Mouse (Mus musculus): ENCODE results near the gene Spata32.

The Spata32 gene

DNA sequence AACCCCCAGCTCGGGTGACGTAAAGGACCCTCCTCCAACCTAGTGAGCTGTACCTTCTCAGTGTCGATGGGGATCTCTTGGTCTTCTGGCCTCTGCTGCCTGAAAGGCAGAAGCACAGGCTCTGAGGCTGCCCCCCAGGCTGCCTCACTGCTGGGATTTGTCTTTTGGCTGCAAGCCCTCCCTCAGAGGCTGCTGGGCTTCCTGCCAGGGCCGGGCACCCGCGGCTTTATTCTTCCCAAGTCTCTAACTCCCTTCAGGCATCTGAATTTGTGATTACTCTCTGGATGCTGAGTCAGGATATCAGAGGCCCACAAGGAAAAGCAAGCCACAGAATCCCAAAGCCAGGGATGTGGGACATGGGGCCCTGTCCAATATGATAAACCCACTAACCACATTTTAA, 16.6 kb downstream of the Spata32 start:
- peak; percentile 73 to 74 for DNase-seq

DNA sequence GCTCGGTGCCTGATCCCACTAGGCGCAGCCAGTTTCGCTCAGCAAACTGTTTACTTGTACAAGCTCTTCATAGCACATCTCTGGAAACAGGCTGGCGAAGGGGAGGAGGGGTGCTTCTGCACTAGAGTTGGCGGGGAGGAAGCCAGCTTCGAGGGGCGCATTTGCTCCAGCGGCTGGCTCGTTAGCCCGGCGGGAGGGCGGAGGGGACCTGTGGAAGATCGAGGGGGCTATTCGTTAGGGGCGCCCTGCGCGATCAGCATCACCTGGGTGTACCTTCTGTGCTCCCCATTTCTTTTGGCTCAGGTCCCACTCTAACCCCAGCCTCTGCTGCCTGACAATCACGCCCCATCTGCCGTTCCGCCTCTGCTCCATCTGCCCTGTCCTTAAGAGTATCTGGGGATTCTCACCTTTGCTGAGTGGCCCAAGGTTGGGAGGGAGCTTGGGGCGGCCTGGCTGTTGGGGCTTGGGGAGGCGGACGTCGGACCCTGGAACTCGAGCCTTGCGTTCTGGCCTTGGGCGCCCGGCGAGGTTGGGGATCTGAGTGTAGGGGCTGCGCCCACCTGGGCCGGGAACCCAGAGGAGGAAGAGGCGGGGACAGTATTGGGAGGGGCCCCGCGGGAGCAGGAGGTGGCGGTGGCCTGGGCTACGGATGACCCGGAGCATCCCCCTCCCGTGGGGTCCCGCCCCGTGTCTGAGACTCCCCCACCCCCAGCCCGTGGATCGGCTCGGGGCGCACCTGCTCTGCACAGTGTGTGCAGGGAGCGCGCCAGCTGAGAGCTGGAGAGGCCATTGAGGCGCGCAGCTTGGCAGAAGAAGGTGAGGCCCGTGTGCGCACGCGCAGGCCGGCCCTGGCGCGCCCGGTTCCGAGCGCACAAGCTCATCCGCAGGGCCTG, 19.1 kb downstream of the Spata32 start:
- DNase-seq: peak; percentile 91 to 94

DNA sequence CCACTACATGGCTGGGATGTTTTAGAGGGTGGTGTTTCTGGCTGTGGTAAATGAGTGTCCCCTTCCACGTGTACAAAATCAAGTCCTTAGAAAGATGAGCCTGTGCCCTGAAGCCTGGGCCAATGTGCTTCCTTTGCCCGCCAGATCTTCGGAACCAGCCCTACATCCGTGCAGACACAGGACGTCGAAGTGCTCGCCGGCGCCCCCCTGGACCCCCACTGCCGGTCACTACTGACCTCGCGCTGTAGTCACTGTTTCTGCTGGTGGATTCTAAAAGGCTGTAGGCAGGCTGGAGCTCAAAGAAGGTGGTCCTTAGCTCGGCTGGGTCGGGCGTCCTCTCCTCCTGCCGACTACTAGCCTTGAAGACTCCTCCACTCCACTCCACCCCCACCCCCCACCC, 19.9 kb downstream of the Spata32 start:
- DNase-seq: peak; percentile 42

DNA sequence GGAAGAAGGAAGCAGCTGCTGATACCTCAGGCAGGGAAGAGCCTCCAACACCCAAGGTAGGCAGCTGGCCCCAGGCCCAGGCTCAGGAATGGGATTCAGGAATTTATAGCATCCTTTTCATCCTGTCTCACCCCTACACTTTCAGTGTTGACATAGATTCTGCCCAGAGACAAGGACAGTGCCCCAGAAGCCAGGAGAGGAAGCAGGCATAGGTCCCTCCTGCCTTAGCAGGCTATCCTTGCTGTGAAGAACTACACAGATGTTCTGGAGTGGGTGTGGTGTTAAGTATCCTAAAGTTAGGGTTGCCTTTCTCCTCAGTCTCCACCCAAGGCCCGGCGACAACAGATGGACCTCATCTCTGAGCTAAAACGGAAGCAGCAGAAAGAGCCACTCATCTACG, 20.9 kb downstream of the Spata32 start:
- peak in 1 of 2 experiments; percentile 24 for DNase-seq

DNA sequence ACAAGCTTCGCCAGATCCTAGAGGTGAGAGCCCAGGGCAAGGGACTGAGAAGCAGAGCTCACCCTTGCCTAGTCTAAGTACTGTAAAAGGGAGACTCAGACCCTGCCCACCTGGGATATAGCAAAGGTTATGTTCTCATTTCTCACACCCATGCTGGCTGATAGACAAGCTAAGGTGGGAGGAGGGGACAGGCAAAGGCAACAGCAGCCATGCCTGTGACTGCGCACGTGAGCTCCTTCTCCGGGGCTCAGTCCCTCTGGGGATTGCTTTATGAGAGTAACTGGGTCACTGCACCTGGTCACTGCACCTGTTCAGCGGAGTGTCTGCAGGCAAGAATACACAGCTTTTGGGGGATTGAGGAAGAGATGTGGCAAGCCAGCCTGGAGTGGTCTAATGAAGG, 22.6 kb downstream of the Spata32 start:
- peak in 1 of 2 experiments; percentile 40 for DNase-seq

DNA sequence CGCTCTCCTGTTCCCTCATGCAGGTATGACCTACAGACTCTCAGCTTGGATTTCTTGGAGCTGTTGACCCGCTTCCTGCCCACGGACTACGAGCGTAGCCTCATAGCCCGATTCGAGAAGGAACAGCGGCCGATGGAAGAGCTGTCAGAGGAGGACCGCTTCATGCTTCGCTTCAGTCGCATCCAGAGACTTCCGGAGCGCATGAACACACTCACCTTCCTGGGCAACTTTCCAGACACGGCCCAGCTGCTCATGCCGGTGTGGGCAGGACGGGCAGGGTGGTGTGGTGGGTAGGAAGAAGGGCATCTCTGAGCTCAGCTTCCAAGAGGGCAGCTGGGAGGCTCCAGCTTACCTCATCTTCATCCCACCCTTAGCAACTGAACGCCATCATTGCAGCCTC, 23.0 kb downstream of the Spata32 start:
- DNase-seq: peak; percentile 29 to 60

DNA sequence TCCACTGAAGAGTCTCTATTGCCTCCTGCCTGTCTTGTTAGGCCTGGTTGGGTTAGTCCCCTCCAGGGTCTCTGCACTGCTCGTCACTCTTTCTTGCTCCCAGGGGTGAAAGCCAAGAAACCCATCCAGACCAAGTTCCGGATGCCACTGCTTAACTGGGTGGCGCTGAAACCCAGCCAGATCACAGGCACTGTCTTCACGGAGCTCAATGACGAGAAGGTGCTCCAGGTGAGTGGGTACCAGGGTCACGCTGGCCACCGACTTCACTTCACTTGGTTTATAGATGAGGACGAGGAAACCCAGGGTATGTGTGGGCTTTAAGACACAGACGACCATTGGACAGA, 24.4 kb downstream of the Spata32 start:
- DNase-seq: no peak

DNA sequence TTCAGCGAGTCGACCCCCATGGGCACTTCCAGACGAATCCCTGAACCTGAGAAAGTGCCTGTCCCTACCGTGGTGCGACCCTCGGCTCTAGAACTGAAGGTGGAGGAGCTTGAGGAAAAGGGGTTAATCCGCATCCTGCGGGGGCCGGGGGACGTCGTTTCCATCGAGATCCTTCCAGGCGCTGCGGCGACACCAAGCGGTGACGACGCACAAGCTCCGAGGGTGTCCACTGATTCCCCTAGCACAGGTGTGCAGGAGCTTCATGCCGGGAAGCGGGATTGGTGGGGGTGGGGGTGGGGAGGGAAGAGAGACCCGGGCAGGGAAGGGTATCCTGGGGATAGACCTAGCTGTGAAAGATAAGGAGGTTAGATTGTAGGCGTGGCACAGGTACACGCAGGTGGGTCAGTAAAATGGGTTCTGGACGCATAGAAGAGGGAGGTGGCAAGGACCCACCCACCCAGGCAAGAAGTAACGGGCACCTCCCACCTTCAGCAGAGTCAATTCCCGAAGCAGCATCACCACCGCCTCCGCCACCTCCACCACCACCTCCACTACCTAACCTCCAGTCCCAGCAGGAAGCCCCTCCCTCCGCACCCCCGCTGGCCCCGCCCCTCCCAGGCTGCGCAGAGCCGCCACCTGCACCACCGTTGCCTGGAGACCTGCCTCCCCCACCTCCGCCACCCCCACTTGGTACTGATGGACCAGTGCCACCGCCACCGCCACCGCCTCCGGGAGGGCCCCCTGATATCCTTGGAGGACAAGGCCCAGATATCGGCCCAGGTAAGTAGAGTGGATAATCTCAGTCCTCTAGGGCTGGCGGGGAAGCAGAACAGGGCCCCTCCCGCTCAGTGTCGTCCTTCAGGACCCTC, 25.0 kb downstream of the Spata32 start:
- DNase-seq: peak; percentile 80 to 84

DNA sequence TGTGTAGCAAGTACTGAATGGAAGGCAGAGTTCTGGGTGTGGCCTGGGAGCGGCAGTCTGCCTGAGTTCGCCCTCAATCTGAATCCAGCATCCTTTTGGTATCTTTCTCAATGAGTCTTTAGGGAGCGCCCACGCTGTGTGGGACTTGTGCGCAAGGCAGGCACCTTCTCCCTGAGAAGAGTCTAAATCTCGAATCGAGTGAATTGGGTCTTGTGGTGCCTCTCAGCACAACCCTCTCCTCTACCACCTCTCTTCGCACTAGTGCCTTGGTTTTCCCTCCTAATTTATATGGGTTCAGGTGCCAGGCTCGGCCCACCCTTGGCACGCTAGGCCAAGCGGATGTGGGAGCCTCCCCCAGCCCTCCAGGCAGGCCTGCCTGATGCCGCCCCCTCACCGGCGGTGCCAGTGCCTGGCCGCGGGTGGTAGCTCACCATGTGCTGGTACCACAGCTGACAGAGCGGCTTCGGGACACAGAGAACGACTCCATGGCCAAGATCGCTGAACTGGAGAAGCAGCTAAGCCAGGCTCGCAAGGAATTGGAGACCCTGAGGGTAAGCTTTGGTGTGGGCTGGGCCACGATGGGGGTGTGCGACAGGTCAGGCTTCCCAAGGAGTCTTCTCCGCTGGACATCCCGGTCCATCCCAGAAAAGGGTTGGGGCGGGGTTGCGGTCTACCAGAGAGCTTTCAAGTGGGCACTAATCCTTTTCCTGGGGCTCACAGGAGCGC, 25.8 kb downstream of the Spata32 start:
- peak in 1 of 2 experiments; percentile 53 for DNase-seq

DNA sequence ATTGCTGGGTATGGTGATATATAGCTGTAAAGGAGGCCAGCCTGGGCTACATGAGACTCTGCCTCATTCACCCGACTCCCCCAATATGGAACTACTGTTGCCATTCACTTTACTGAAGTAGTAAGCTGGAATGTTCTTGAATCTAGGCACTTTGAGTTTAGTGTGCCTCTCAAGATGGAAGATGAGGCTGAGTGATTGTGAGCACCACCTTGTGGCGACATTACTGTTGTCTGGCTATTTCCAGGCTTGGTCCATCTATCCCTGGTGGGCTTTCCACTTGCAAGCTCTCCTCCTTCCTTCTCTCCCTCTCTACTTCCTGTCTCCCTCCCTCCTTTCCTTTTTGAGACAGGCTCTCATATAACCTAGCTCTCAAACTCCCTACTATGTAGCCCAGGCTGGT, 33.3 kb downstream of the Spata32 start:
- DNase-seq: peak; percentile 77 to 81

DNA sequence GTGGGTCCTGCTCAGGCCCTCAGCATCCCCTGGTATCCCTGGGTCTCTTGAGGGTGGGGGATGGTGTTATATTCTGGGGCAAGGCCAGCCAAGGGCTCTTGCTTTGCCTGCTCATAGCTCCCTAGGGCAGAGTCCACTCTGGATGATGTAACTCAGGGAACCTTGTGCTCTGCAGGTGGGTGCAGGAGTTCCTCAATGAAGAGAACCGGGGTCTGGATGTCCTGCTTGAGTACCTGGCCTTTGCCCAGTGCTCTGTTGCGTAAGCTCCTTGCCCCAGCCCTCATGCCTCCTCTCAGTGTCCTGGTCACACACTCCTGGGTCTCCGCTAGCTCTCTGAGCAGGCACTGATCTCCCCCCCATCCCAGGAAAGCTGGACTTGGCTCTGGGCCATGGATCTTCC, 36.3 kb downstream of the Spata32 start:
- no peak for DNase-seq

DNA sequence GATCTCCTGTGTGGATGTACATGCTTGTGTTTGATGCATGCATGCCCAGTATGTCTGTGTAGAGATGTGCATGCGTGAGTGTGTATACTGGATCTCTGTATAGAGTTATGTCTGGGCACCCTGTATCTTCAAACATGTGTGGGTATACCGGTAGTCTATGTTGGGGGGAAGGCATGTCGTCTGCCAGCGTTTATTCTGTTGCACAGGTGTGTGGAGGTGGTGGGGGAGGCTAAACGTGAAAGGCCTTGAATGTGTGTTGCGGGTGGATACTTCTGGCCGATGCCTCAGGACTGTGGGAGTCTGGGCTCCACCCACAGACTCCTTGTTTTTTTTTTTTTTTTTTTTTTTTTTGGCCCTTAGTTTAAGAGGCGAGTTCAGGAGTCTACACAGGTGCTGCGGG, 36.9 kb downstream of the Spata32 start:
- DNase-seq: no peak

DNA sequence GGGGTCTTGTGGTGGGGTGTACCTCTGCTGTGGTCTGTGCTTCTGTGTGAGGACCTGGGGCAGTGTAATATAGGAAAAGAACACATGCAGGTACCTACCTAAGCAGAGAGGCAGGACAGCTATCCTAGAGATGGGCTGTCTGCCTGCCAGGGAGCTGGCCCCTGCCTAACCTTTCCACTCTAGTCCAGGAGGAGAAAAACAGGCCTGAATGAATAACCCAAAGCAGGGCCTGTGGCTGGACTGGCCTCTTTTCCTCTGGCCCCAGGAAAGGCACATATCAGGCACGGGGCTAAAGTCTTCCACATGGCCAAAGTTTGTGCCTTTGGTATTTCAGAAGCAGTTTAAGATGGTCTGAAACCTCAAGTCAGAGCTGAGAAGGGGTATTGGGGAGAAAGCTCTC, 37.8 kb downstream of the Spata32 start:
- DNase-seq: no peak

DNA sequence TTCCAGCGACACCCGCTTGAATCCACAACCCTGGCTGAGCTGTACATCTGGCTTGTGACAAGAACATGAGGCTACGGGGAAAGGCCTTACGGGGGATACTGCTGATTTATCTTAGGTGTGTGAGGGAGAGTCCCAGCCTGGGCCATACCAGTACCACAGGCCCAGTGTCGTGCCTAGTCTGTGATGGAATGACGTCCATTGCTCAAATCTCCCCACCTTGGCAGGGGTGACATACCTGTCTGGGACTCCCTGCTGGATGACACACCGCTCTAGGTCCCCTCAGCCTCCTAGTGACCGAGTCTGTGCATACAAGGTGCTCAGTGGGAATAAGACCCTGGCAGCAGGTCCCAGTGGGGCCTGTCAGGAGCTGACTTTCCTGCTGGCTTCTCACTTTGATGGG, 39.5 kb downstream of the Spata32 start:
- no peak for DNase-seq

DNA sequence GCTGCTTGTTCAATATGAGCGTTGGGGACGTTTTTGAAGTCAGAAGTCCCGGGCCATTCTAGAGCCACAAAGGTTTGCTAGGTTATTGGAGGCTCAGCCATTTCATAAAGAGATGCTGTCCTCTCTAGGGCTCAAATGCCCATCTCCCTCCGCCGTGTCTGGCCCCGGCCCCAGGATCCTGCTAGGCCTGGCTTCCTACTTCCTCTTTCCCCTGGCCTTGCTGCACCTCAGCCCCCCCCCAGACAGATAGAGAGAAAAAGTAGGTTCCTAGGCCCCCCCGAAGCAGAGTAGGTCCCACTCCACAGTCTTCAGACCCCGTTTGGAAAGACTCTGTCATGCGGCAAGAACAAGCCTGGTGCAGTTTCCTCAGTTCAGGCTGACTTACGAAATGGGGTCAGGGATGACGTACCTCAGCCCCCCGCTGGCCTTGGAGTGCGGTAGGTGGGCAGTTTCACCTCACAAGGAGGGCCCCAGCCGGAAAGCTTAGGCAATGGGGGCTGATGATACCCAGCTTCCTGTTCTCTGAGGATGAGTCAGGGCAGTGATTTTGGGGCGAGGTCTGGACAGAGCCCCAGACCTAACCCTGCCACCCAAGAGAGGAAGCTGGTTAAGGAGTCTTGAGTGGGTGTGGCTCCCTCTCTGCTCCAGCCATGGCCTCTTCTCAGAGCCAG, 40.3 kb downstream of the Spata32 start:
- DNase-seq: no peak

DNA sequence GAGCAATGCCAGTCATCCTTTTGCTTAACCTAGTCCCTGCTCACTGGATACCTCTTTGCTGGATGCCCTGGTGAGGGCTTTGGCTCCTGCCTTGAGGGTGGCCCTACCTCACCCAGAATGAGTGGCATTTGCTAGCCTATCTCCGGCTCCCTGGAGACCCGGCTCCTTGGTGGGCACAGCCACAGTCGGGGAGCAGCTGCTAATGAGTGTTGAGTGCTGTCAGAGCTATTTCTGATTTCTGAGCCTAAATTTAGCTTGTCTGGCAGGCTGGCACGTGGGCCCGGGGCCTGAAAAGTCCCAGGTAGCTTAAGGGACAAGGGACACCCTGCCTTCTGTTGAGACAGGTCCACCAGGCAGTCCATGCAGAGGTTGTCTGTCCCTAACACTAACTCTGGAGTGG, 41.0 kb downstream of the Spata32 start:
- DNase-seq: no peak

DNA sequence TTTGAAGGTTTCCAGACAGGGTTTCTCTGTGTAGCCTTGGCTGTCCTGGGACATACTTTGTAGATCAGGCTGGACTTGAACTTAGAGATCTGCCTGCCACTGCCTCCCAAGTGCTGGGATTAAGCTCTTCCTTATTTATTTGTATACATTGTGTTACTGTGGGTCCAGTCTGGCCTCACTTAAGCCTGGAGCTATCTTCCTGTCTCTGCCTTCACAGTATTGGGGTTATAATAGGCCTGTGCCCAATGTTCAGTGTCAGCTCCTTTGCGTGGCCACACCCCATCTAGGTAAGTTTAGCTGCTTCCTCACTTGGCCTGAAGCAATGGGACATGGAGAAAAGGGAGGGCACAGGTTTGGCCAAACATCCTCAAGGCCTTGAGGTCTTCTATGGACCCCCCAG, 41.7 kb downstream of the Spata32 start:
- no peak for DNase-seq

DNA sequence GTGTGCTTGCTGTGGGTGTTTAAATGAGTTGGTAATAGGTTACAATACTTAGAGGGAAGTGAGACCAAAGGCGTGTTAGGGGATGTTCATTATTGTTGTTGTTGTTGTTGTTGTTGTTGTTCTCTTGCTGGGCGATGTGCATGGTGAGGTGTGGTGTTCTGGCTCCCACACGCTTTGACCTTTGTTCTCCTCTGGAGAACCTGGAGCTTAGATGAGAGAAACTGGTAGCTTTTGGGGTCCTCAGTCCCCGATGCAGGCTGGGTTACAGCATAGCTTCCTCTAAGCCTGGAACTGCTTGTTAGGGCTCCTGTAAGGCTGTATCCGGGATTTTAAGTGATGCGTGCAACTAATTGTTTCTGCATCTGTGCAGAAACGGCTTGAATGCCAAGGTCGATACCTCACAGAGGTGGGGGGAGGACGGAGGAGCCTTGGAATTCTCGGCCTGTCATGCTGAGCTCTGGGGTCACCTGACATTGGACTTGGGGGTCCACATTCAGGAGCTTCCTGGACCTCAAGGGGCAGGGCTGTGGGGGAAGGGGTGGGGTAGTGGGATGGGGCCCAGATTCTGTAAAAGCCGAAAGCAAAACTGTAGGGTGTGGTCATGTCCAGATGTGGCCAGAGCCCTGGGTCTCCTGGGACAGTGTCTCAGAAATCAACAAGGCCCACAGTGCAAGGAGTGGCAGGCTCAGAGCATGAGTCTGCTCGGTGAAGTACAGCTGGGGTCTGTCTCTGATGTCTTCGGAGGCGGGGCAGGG, 42.4 kb downstream of the Spata32 start:
- DNase-seq: no peak

DNA sequence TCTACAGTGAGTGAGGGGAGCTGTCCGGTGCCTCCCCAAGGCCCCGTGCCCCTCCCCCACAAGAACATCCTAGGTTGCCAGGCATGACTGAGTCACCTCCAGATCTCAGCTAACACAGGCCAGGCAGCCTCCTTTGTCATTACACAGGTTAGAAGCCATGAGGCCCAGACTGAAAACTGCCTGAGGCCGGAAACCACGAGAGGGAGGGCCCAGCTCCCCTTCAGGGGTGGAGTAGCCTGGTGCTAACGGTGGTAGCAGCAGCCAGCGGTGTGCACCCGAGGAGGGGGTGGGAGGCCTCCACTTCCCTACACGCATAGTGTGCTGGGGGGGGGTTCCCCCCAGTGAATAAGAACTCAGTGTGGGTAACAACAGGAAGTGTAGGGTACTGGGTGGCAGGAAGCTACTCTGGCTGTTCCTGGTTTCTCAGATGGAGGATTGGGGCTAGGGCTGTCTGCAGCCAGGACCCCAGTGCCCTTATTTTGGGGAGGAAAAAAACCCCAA, 43.3 kb downstream of the Spata32 start:
- DNase-seq: no peak

DNA sequence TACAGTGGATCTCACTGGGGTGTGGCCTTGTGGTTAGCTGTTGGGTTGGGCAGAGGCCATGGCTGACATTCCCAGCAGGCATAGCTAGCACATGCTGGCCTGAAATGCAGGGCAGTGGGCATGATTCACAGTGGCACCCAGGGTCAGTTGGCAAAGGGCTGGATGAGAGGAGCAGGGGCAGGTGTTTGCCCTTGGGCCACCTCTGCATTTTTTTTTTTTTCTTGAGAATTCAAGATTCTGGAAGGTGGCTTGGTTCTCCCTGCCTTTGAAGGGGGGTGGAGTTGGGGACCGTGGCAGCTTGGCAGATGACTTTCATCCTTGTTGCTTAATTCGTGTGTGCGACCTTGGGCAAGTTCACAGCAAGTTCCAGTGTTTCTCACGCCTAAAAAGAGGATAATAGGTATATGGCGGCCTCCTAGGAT, 43.8 kb downstream of the Spata32 start:
- DNase-seq: no peak

DNA sequence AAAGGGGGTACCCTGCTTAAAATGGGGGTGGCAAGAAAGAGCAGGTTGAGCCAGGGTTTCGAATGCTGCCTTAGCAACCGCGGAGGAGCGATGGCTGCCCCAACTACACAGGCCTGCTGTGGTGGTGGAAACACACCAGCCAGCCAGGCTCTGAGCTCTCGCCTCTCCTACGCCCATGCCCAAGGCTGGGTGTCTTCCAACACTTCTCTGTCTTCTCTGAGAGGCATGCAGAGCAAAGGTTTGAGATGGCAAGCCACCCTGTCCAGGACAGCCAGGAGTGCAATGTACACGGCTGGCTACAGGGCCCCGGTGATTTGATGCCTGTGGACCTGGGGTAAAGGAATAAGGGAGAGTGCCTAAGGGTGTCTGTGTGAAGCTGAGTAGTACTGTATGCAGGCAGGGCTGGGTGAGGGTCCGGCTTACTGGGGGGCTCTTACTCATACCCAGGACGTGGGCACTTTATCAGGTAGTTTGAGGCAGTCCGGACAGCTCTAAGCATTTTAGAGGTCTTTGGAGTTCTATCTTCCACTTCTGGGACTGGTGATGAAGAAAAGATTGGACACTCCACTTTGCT, 44.4 kb downstream of the Spata32 start:
- no peak for DNase-seq
